Mouse (Mus musculus): ENCODE data around the gene Arpc2. TPM values are rescaled to one million over a fixed set of nuclear protein-coding genes. Genes with fewer than 3 reads are reported as not detected.
A peak's percentile ranks its signal among the peaks of the same experiment; 100 is the strongest.

The Arpc2 gene
- polyA plus RNA-seq, 1 experiment from 2014 or later: 365 TPM

DNA sequence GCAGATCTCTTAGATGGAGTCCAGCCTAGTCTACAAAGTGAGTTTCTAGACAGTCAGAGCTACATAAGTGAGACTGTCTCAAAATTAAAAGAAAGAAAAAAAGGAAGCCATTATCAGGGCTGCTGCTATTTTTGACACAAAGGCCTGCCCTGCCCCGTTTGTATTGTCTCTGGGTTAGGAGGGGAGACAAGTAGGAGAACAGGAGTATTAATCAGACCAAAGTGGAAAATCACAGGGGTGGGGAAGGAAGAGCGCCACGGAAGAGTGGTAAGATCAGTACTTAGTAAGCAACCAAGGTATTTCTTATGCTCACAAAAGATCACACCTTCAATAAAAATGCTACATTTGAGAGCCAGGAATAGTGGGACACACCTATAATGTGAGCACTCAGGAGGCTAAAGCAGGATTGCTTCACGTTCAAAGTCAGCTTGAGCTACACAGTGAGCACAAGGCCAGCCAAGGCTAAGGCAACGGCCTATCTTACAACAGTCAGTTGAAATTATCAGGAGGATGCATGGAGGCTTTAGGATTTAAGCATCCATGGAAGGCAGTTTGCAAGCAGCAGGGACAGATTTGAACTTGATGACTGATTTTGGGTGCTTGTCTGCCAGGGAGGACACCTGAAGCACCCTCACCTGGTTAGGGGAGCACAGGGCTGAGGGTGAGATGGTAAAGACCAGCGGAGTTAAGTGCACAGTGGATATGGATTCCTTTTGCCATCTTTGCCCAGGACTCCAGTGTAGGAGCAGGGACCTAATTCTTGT lies 64.6 kb downstream of the Arpc2 start:
- H3K27ac ChIP-seq (ENCODE audit: low read depth): no peak overlapping the region
- no peak for TF ChIP-seq CTCF (IDR thresholded peaks at IDR 0.05; ENCODE audit: low read depth)
- no peaks in the 10 kb centered on the region; the same call in 1 of the 2 replicates for H3K36me3 ChIP-seq (ENCODE audit: insufficient read depth)
- no peak for DNase-seq
- no peak overlapping the region for H3K4me2 ChIP-seq
- WGBS: 76% methylated on average over 6 of the region's 6 CpGs
- no peaks in the 10 kb centered on the region for H3K9me3 ChIP-seq (ENCODE audit: low read depth, low read length)
- ATAC-seq (ENCODE audit: insufficient read depth): no peak
- no peak overlapping the region for H3K9ac ChIP-seq
- peaks cover 38% of the 10 kb centered on the region for H3K4me1 ChIP-seq (ENCODE audit: insufficient read depth)
- no peak overlapping the region for H3K4me3 ChIP-seq (ENCODE audit: low read depth, low read length)
- no peaks in the 10 kb centered on the region for H3K27me3 ChIP-seq (ENCODE audit: insufficient read depth, low read length)

DNA sequence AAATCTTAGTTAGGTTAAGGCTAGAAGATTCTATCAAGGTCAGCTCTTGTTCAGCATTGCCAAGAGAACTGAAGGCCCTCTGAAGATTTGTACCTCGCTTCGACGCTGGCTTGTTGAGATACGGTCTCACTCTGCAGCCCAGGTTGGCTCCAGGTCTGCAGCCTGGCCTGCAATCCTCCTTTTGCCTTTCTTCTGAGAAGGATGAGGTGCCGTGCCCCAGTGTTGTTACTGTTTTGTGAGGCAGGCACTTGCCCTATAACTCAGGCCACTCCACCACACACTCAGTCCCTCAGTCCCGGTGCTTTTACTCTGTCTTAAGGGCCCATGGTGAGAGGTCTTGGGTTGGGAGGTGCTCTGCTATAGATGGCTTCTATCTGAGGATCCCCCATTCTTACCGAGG lies 66.3 kb downstream of the Arpc2 start:
- no peak overlapping the region for H3K27ac ChIP-seq (ENCODE audit: low read depth)

DNA sequence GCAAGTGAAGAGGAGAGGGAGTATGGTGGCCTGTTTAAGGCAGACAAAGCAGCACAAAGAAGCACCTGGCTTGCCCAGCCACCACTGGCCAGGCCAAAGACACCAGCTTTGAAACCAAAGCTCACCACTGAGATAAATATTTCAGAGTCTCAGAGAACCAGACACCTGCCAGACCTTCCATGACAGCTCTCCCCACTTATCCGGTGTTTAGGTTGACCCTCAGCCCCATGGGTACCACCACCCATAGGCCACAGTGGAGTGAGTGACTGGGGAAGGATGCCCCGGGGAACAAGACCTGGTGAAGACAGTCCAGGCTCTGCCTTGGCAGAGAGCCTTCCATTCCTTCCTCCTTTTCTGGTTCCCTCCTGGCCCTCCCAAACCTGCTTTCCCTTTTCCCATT lies 67.0 kb downstream of the Arpc2 start:
- Histone ChIP-seq H3K27ac (ENCODE audit: low read depth) (no peak overlapping the region), H3K27me3 (ENCODE audit: insufficient read depth, low read length) (no peaks in the 10 kb centered on the region), H3K4me3 (ENCODE audit: low read depth, low read length) (peak overlapping the region; percentile 73), H3K4me1 (ENCODE audit: insufficient read depth) (peaks cover 17% of the 10 kb centered on the region; the same call in 1 of the 2 replicates), H3K9me3 (ENCODE audit: low read depth, low read length) (no peaks in the 10 kb centered on the region), H3K9ac (no peak overlapping the region), H3K4me2 (peak overlapping the region; percentile 84), H3K36me3 (ENCODE audit: insufficient read depth) (no peaks in the 10 kb centered on the region; the same call in 1 of the 2 replicates)
- DNase-seq: no peak
- no peak for ATAC-seq (ENCODE audit: insufficient read depth)
- TF ChIP-seq CTCF (IDR thresholded peaks at IDR 0.05; ENCODE audit: low read depth): no peak
- WGBS: 51% methylated on average over 2 of the region's 2 CpGs

More for the DNA sequence above, 66.3 kb downstream of the Arpc2 start:
- ATAC-seq (ENCODE audit: insufficient read depth): no peak
- no peak for DNase-seq
- Histone ChIP-seq H3K4me2 (no peak overlapping the region; the same call in 1 of the 2 replicates), H3K4me1 (ENCODE audit: insufficient read depth) (peaks cover 21% of the 10 kb centered on the region), H3K9me3 (ENCODE audit: low read depth, low read length) (no peaks in the 10 kb centered on the region), H3K4me3 (ENCODE audit: low read depth, low read length) (no peak overlapping the region), H3K9ac (no peak overlapping the region), H3K36me3 (ENCODE audit: insufficient read depth) (no peaks in the 10 kb centered on the region; the same call in 1 of the 2 replicates), H3K27me3 (ENCODE audit: insufficient read depth, low read length) (no peaks in the 10 kb centered on the region)
- WGBS: 82% methylated on average over 7 of the region's 7 CpGs
- TF ChIP-seq CTCF (IDR thresholded peaks at IDR 0.05; ENCODE audit: low read depth): no peak

DNA sequence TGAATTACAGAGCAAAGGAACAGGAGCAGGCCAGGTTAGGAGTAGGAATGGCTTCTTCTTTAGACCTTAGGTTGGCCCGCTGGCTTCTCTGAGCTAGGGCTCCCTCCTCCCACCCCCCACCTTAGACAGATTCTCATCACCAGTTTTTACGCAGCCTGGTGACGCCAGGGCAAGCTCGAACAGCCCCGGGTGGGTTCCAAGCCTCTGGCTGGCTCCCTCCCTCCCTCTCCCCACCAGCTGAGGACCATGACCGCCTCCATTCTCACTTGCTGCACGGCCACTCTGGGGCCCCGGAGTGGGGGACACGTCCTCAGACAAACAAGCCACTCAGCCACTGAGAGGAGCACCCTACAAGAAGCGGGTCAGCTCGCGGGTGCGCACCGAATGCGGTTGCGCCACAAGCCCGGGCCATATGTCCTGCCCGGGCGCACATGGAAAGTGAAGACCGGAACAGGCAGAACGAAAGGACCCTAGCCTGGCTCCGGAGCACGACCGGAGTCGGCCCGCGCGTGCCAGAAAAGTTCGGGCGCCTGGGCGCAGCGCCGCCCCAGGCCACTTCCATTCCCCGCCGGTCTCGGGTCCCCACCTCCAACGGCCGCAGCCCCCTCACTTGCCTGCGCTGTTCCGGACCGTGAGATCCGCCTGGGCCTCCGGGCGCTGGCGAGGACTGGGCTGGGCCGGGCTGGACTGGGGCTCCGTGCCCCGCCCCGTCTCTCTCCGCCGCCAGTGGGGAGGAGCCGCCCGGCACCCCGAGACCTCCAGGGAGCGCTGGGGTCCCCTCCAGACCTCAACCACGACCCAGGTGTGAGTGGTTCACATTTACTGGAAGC lies 67.8 kb downstream of the Arpc2 start:
- WGBS: under 1% methylated on average over 55 of the region's 56 CpGs
- Histone ChIP-seq H3K9ac (peak overlapping the region; percentile 86), H3K27ac (ENCODE audit: low read depth) (peak overlapping the region; percentile 95), H3K4me3 (ENCODE audit: low read depth, low read length) (peak overlapping the region; percentile 73), H3K27me3 (ENCODE audit: insufficient read depth, low read length) (no peaks in the 10 kb centered on the region), H3K4me1 (ENCODE audit: insufficient read depth) (peaks cover 13% of the 10 kb centered on the region; the same call in 1 of the 2 replicates), H3K9me3 (ENCODE audit: low read depth, low read length) (no peaks in the 10 kb centered on the region), H3K4me2 (peak overlapping the region; percentile 84), H3K36me3 (ENCODE audit: insufficient read depth) (no peaks in the 10 kb centered on the region; the same call in 1 of the 2 replicates)
- ATAC-seq (ENCODE audit: insufficient read depth) (peak; percentile 92), DNase-seq (peak; percentile 82)
- peak; percentile 17; the same call in 1 of the 2 replicates for TF ChIP-seq CTCF (IDR thresholded peaks at IDR 0.05; ENCODE audit: low read depth)

GRCm38 (mm10) chr1:74304339-74304790 lies 68.5 kb downstream of the Arpc2 start:
- H3K27ac ChIP-seq (ENCODE audit: low read depth): peak overlapping the region; percentile 95
- H3K4me1 ChIP-seq (ENCODE audit: insufficient read depth): peaks cover 13% of the 10 kb centered on the region; the same call in 1 of the 2 replicates
- H3K9me3 ChIP-seq (ENCODE audit: low read depth, low read length): no peaks in the 10 kb centered on the region
- H3K4me3 ChIP-seq (ENCODE audit: low read depth, low read length): peak overlapping the region; percentile 73
- peak overlapping the region; percentile 86 for H3K9ac ChIP-seq
- DNase-seq (no peak), ATAC-seq (ENCODE audit: insufficient read depth) (peak; percentile 7; the same call in 1 of the 2 replicates)
- no peak for TF ChIP-seq CTCF (IDR thresholded peaks at IDR 0.05; ENCODE audit: low read depth)
- peak overlapping the region; percentile 84 for H3K4me2 ChIP-seq
- no peaks in the 10 kb centered on the region for H3K36me3 ChIP-seq (ENCODE audit: insufficient read depth)
- no peaks in the 10 kb centered on the region for H3K27me3 ChIP-seq (ENCODE audit: insufficient read depth, low read length)
- WGBS: 3% methylated on average over 12 of the region's 12 CpGs

GRCm38 (mm10) chr1:74304946-74305345 lies 69.1 kb downstream of the Arpc2 start:
- WGBS: 45% methylated on average over 4 of the region's 4 CpGs
- DNase-seq (peak; percentile 71), ATAC-seq (ENCODE audit: insufficient read depth) (no peak)
- Histone ChIP-seq H3K4me2 (no peak overlapping the region), H3K27ac (ENCODE audit: low read depth) (no peak overlapping the region), H3K4me1 (ENCODE audit: insufficient read depth) (peaks cover 13% of the 10 kb centered on the region; the same call in 1 of the 2 replicates), H3K9ac (no peak overlapping the region), H3K36me3 (ENCODE audit: insufficient read depth) (no peaks in the 10 kb centered on the region), H3K4me3 (ENCODE audit: low read depth, low read length) (no peak overlapping the region), H3K27me3 (ENCODE audit: insufficient read depth, low read length) (no peaks in the 10 kb centered on the region), H3K9me3 (ENCODE audit: low read depth, low read length) (no peaks in the 10 kb centered on the region)
- no peak for TF ChIP-seq CTCF (IDR thresholded peaks at IDR 0.05; ENCODE audit: low read depth)
